Mouse (Mus musculus): ENCODE data around the gene Tmem199.

DNA sequence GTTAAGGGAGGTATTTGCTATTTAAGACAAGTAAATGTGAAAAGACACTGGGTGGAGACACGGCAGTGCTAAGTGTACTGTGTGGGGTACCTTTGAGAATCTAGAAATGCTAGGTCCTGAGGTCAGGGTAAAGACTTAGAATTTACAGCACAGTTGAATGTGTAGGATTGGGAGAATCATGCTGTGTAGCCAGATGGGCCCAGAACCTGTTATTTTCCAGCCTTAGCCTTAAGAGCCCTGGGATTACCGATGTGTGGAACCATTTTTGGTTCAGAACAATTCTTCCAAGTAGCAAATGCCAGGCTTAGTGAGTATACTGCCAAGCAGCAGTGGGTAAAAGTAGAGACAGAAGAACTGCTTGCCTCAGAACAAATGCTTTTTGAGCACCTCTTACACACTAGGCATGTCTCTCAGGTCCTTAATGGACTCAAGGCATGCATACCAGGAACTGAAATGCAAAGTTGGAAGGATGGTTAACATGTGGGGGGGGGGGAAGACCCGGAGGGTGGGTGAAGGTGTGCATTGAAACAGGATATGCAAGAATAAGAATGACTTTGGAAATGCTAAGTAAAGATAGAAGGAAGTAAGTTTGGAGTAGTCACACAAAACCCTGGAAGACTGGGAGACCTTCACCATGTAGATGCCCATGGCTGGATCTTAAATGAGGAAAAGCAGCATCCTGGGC is 1.3 kb upstream of the Tmem199 start:
- TF ChIP-seq POLR2A (IDR thresholded peaks at IDR 0.05; ENCODE audit: borderline replicate concordance, extremely low read depth, low read depth, low read length) (no peak), CTCF (IDR thresholded peaks at IDR 0.05; ENCODE audit: insufficient read depth, low read length) (no peak)

Data from lung, adult 2 months (tissue).